Mouse (Mus musculus): ENCODE measurements at regions not wholly inside any gene's neighbourhood (a gene's known extent, or its start where the extent isn't known, plus 50 kb on each side); places are given as distances from the start of the nearest gene placed in this dataset.

DNA sequence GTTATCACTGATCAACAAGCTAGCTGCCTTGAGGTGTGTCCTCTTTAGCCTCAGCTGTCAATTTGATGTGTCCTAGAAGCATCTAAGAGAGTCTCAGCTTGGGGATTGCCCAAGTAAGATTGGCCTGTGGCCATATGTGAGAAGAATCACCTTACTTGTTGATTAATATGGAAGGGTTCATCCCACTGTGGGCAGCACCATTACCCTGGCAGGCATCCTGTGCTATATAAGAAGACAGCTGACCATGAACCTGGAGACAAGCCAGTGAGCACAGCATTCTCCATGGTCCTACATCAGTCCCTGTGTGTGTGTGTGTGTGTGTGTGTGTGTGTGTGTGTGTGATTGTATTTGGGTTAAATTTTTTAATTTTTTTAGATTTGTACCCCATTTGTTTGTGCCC, 178.6 kb downstream of the Hlx start:
- TF ChIP-seq POLR2A (IDR thresholded peaks at IDR 0.05; ENCODE audit: borderline replicate concordance, control insufficient read depth, low read depth, low read length) (no peak), CTCF (IDR thresholded peaks at IDR 0.05; ENCODE audit: control insufficient read depth, insufficient read depth, low read length) (no peak)

Measured in bone marrow, adult 2 months (tissue).